Mouse (Mus musculus): ENCODE data around the gene Tnfrsf12a. TPM values are rescaled to one million over a fixed set of nuclear protein-coding genes. Genes with fewer than 3 reads are reported as not detected.

The Tnfrsf12a gene
- polyA plus RNA-seq, 1 experiment: 1.2 TPM

GRCm38 (mm10) chr17:23680336-23680735, 3.1 kb upstream of the Tnfrsf12a start:
- no peaks in the 10 kb centered on the region for H3K36me3 ChIP-seq (ENCODE audit: control insufficient read depth, insufficient read depth, low read length)
- peaks cover 22% of the 10 kb centered on the region for H3K4me1 ChIP-seq (ENCODE audit: control insufficient read depth, insufficient read depth, low read length)
- H3K4me3 ChIP-seq (ENCODE audit: control insufficient read depth, low read depth, low read length): no peak overlapping the region
- no peaks in the 10 kb centered on the region; the same call in 1 of the 2 replicates for H3K27me3 ChIP-seq (ENCODE audit: control insufficient read depth, insufficient read depth, low read length)
- TF ChIP-seq POLR2A (IDR thresholded peaks at IDR 0.05; ENCODE audit: control insufficient read depth, low read depth, low read length) (no peak), CTCF (IDR thresholded peaks at IDR 0.05; ENCODE audit: control insufficient read depth, insufficient read depth, insufficient replicate concordance, low read depth, low read length) (no peak)
- H3K27ac ChIP-seq (ENCODE audit: control insufficient read depth, insufficient read depth, low read depth, low read length): no peak overlapping the region

GRCm38 (mm10) chr17:23679127-23679835, 2.0 kb upstream of the Tnfrsf12a start, which contains the start of gene Cldn6:
Gene Cldn6, plus strand, starts transcription at chr17:23679249.
- peaks cover 27% of the 10 kb centered on the region for H3K4me1 ChIP-seq (ENCODE audit: control insufficient read depth, insufficient read depth, low read length)
- no peaks in the 10 kb centered on the region for H3K36me3 ChIP-seq (ENCODE audit: control insufficient read depth, insufficient read depth, low read length)
- no peaks in the 10 kb centered on the region; the same call in 1 of the 2 replicates for H3K27me3 ChIP-seq (ENCODE audit: control insufficient read depth, insufficient read depth, low read length)
- no peak for TF ChIP-seq CTCF (IDR thresholded peaks at IDR 0.05; ENCODE audit: control insufficient read depth, insufficient read depth, insufficient replicate concordance, low read depth, low read length)
- no peak within 1 kb of the TSS for H3K27ac ChIP-seq (ENCODE audit: control insufficient read depth, insufficient read depth, low read depth, low read length)
- peak within 1 kb of the TSS; percentile 12; the same call in 1 of the 2 replicates for H3K4me3 ChIP-seq (ENCODE audit: control insufficient read depth, low read depth, low read length)

GRCm38 (mm10) chr17:23676473-23677031, 716 bp downstream of the Tnfrsf12a start:
- Histone ChIP-seq H3K27ac (ENCODE audit: control insufficient read depth, insufficient read depth, low read depth, low read length) (no peak overlapping the region), H3K4me1 (ENCODE audit: control insufficient read depth, insufficient read depth, low read length) (peaks cover 33% of the 10 kb centered on the region), H3K36me3 (ENCODE audit: control insufficient read depth, insufficient read depth, low read length) (no peaks in the 10 kb centered on the region), H3K4me3 (ENCODE audit: control insufficient read depth, low read depth, low read length) (peak overlapping the region; percentile 87), H3K27me3 (ENCODE audit: control insufficient read depth, insufficient read depth, low read length) (no peaks in the 10 kb centered on the region; the same call in 1 of the 2 replicates)
- TF ChIP-seq POLR2A (IDR thresholded peaks at IDR 0.05; ENCODE audit: control insufficient read depth, low read depth, low read length): no peak
- TF ChIP-seq CTCF (IDR thresholded peaks at IDR 0.05; ENCODE audit: control insufficient read depth, insufficient read depth, insufficient replicate concordance, low read depth, low read length): no peak

GRCm38 (mm10) chr17:23675564-23676281, 1.5 kb downstream of the Tnfrsf12a start:
- Histone ChIP-seq H3K27me3 (ENCODE audit: control insufficient read depth, insufficient read depth, low read length) (no peaks in the 10 kb centered on the region; the same call in 1 of the 2 replicates), H3K36me3 (ENCODE audit: control insufficient read depth, insufficient read depth, low read length) (no peaks in the 10 kb centered on the region), H3K4me1 (ENCODE audit: control insufficient read depth, insufficient read depth, low read length) (peaks cover 33% of the 10 kb centered on the region), H3K27ac (ENCODE audit: control insufficient read depth, insufficient read depth, low read depth, low read length) (no peak overlapping the region; the same call in 1 of the 2 replicates), H3K4me3 (ENCODE audit: control insufficient read depth, low read depth, low read length) (no peak overlapping the region)
- TF ChIP-seq CTCF (IDR thresholded peaks at IDR 0.05; ENCODE audit: control insufficient read depth, insufficient read depth, insufficient replicate concordance, low read depth, low read length) (no peak), POLR2A (IDR thresholded peaks at IDR 0.05; ENCODE audit: control insufficient read depth, low read depth, low read length) (no peak)

GRCm38 (mm10) chr17:23675127-23675526, 2.1 kb downstream of the Tnfrsf12a start:
- no peaks in the 10 kb centered on the region; the same call in 1 of the 2 replicates for H3K27me3 ChIP-seq (ENCODE audit: control insufficient read depth, insufficient read depth, low read length)

GRCm38 (mm10) chr17:23674271-23674952, 2.9 kb downstream of the Tnfrsf12a start:
- Histone ChIP-seq H3K4me1 (ENCODE audit: control insufficient read depth, insufficient read depth, low read length) (peaks cover 33% of the 10 kb centered on the region), H3K27me3 (ENCODE audit: control insufficient read depth, insufficient read depth, low read length) (no peaks in the 10 kb centered on the region; the same call in 1 of the 2 replicates), H3K27ac (ENCODE audit: control insufficient read depth, insufficient read depth, low read depth, low read length) (no peak overlapping the region), H3K4me3 (ENCODE audit: control insufficient read depth, low read depth, low read length) (peak overlapping the region; percentile 93), H3K36me3 (ENCODE audit: control insufficient read depth, insufficient read depth, low read length) (no peaks in the 10 kb centered on the region)
- TF ChIP-seq CTCF (IDR thresholded peaks at IDR 0.05; ENCODE audit: control insufficient read depth, insufficient read depth, insufficient replicate concordance, low read depth, low read length) (no peak), POLR2A (IDR thresholded peaks at IDR 0.05; ENCODE audit: control insufficient read depth, low read depth, low read length) (no peak)

More at GRCm38 (mm10) chr17:23675127-23675526, 2.1 kb downstream of the Tnfrsf12a start:
- Histone ChIP-seq H3K27ac (ENCODE audit: control insufficient read depth, insufficient read depth, low read depth, low read length) (no peak overlapping the region; the same call in 1 of the 2 replicates), H3K36me3 (ENCODE audit: control insufficient read depth, insufficient read depth, low read length) (no peaks in the 10 kb centered on the region), H3K4me3 (ENCODE audit: control insufficient read depth, low read depth, low read length) (no peak overlapping the region), H3K4me1 (ENCODE audit: control insufficient read depth, insufficient read depth, low read length) (peaks cover 33% of the 10 kb centered on the region)
- TF ChIP-seq CTCF (IDR thresholded peaks at IDR 0.05; ENCODE audit: control insufficient read depth, insufficient read depth, insufficient replicate concordance, low read depth, low read length) (no peak), POLR2A (IDR thresholded peaks at IDR 0.05; ENCODE audit: control insufficient read depth, low read depth, low read length) (no peak)
